Comparison of ENCODE assay signal across 8 mouse cellular contexts in the genomic region with DNA sequence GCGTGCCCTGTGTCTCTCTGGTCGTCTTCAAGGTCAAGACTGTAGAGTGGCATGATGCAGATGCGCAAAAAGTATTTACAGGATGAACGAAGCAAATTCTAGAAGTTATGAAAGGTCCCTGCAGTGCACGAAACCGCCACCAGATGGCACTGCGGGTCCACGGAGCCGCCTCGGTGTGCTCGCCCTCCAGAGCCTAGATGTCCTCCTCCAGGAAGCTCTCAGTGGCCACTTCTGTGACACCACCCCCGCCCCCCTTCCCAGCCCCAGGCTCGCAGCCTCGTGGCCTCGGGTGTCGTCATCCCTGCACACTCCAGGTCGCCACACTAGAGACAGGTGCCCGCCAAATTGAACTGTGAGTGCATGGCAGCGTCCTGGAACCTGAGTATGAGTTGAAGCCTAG. TPM values are rescaled to one million over a fixed set of nuclear protein-coding genes. Genes with fewer than 3 reads are reported as not detected.
A peak's percentile ranks its signal among the peaks of the same experiment; 100 is the strongest.
DNase-seq lines count a peak whose midpoint lies in the region; ATAC-seq lines count a peak whose summit lies in the region.

No protein-coding gene starts in this region.

- no peaks in the 10 kb centered on the region for H3K9me3 ChIP-seq in heart, embryonic 15.5 days (replicated peaks)
- H3K9me3 ChIP-seq in liver, embryonic 16.5 days (replicated peaks; ENCODE audit: control insufficient read depth, low read length): peaks cover 7% of the 10 kb centered on the region
- 0 out of 2 replicates have a peak, but pooled peaks cover 7% of the 10 kb centered on the region for H3K9me3 ChIP-seq in neural tube, embryonic 12.5 days

- peaks cover 28% of the 10 kb centered on the region for H3K4me1 ChIP-seq in heart, embryonic 15.5 days (replicated peaks)
- H3K4me1 ChIP-seq in liver, embryonic 16.5 days (ENCODE audit: control insufficient read depth, low read depth, low read length): peaks cover 10% of the 10 kb centered on the region
- peaks cover 12% of the 10 kb centered on the region for H3K4me1 ChIP-seq in neural tube, embryonic 12.5 days

- H3K4me3 ChIP-seq in heart, embryonic 15.5 days: no peak overlapping the region
- H3K4me3 ChIP-seq in liver, embryonic 16.5 days (ENCODE audit: low read depth, low read length): no peak overlapping the region
- H3K4me3 ChIP-seq in neural tube, embryonic 12.5 days: no peak overlapping the region

- peak; percentile 92 for DNase-seq in CD4-positive, CD25-positive, alpha-beta regulatory T cell, adult 2 months (ENCODE audit: low read depth, low spot score)
- peak; percentile 55 for DNase-seq in c-Kit-negative CD71-positive TER-119-positive erythroid progenitor cells, embryonic 14.5 days (ENCODE audit: low read depth, low spot score)
- DNase-seq in fibroblast of lung, adult 2 months (ENCODE audit: low read depth): peak; percentile 36
- DNase-seq in kidney, postnatal 10 days: peak; percentile 90
- DNase-seq in testis, postnatal 14 days (ENCODE audit: low spot score): peak; percentile 66

- peaks cover 30% of the 10 kb centered on the region for H3K27me3 ChIP-seq in heart, embryonic 15.5 days
- peaks cover 37% of the 10 kb centered on the region for H3K27me3 ChIP-seq in liver, embryonic 16.5 days (ENCODE audit: control insufficient read depth, insufficient read depth, low read depth, low read length)
- H3K27me3 ChIP-seq in neural tube, embryonic 12.5 days (replicated peaks): peaks cover 46% of the 10 kb centered on the region

- H3K27ac ChIP-seq in heart, embryonic 15.5 days: no peak overlapping the region
- H3K27ac ChIP-seq in liver, embryonic 16.5 days (ENCODE audit: low read length): no peak overlapping the region
- no peak overlapping the region for H3K27ac ChIP-seq in neural tube, embryonic 12.5 days

- no peak for ATAC-seq in heart, embryonic 15.5 days (replicated peaks; ENCODE audit: insufficient number of reproducible peaks, insufficient read depth, low FRiP score, low read depth)
- peak; percentile 40 for ATAC-seq in liver, embryonic 16.5 days (ENCODE audit: low read depth)
- ATAC-seq in neural tube, embryonic 12.5 days (ENCODE audit: low FRiP score, low read depth): peak; percentile 74

- H3K4me2 ChIP-seq in heart, embryonic 15.5 days: peak overlapping the region; percentile 39
- no peak overlapping the region for H3K4me2 ChIP-seq in liver, embryonic 16.5 days (ENCODE audit: low read depth, low read length)
- peak overlapping the region; percentile 38 for H3K4me2 ChIP-seq in neural tube, embryonic 12.5 days (replicated peaks)

- WGBS in heart, embryonic 15.5 days: 4% methylated on average over 19 of the region's 19 CpGs
- WGBS in liver, embryonic 16.5 days (ENCODE audit: insufficient replicate concordance): 3% methylated on average over 19 of the region's 19 CpGs
- WGBS in neural tube, embryonic 12.5 days: 4% methylated on average over 19 of the region's 19 CpGs

- H3K36me3 ChIP-seq in heart, embryonic 15.5 days: no peaks in the 10 kb centered on the region
- H3K36me3 ChIP-seq in liver, embryonic 16.5 days (ENCODE audit: control insufficient read depth, insufficient read depth): no peaks in the 10 kb centered on the region
- H3K36me3 ChIP-seq in neural tube, embryonic 12.5 days: no peaks in the 10 kb centered on the region

- no peak overlapping the region for H3K9ac ChIP-seq in heart, embryonic 15.5 days
- no peak overlapping the region for H3K9ac ChIP-seq in liver, embryonic 16.5 days (ENCODE audit: low read depth, low read length)
- H3K9ac ChIP-seq in neural tube, embryonic 12.5 days: no peak overlapping the region

RNA-seq across cellular contexts. Expression of a gene that starts 0.8 kb away (rescaled TPM):
- polyA plus RNA-seq in heart, embryonic 15.5 days (2015; fragmentation: Nextera tagmentation; extraction: Ambion mirVana): 1,612 and 2,052 TPM in 2 replicates
- 27.9 and 65.4 TPM in 2 replicates for polyA plus RNA-seq in liver, embryonic 16.5 days (2015; fragmentation: Nextera tagmentation; extraction: Ambion mirVana)
- polyA plus RNA-seq in neural tube, embryonic 12.5 days (2016; fragmentation: Nextera tagmentation; extraction: Ambion mirVana): 0.20 and 0.35 TPM in 2 replicates

RNA-seq across cellular contexts. Expression of a gene that starts 1.5 kb away (rescaled TPM):
- polyA plus RNA-seq in heart, embryonic 15.5 days (2015; fragmentation: Nextera tagmentation; extraction: Ambion mirVana): 3.0 and 4.3 TPM in 2 replicates
- polyA plus RNA-seq in liver, embryonic 16.5 days (2015; fragmentation: Nextera tagmentation; extraction: Ambion mirVana): 0.34 and 0.51 TPM in 2 replicates
- 3.9 and 6.4 TPM in 2 replicates for polyA plus RNA-seq in neural tube, embryonic 12.5 days (2016; fragmentation: Nextera tagmentation; extraction: Ambion mirVana)

RNA-seq across cellular contexts. Expression of a gene that starts 23.6 kb away (rescaled TPM):
- polyA plus RNA-seq in heart, embryonic 15.5 days (2015; fragmentation: Nextera tagmentation; extraction: Ambion mirVana): 8.9 and 11.3 TPM in 2 replicates
- polyA plus RNA-seq in liver, embryonic 16.5 days (2015; fragmentation: Nextera tagmentation; extraction: Ambion mirVana): 5.9 and 6.2 TPM in 2 replicates
- 24.0 and 27.5 TPM in 2 replicates for polyA plus RNA-seq in neural tube, embryonic 12.5 days (2016; fragmentation: Nextera tagmentation; extraction: Ambion mirVana)

RNA-seq across cellular contexts. Expression of a gene that starts 45.9 kb away (rescaled TPM):
- 13.5 and 14.4 TPM in 2 replicates for polyA plus RNA-seq in heart, embryonic 15.5 days (2015; fragmentation: Nextera tagmentation; extraction: Ambion mirVana)
- 0.57 and 0.85 TPM in 2 replicates for polyA plus RNA-seq in liver, embryonic 16.5 days (2015; fragmentation: Nextera tagmentation; extraction: Ambion mirVana)
- 3.1 and 3.2 TPM in 2 replicates for polyA plus RNA-seq in neural tube, embryonic 12.5 days (2016; fragmentation: Nextera tagmentation; extraction: Ambion mirVana)

RNA-seq across cellular contexts. Expression of a gene that starts 46.1 kb away (rescaled TPM):
- 13.6 and 15.5 TPM in 2 replicates for polyA plus RNA-seq in heart, embryonic 15.5 days (2015; fragmentation: Nextera tagmentation; extraction: Ambion mirVana)
- 6.8 TPM in 2 replicates for polyA plus RNA-seq in liver, embryonic 16.5 days (2015; fragmentation: Nextera tagmentation; extraction: Ambion mirVana)
- 18.2 and 19.8 TPM in 2 replicates for polyA plus RNA-seq in neural tube, embryonic 12.5 days (2016; fragmentation: Nextera tagmentation; extraction: Ambion mirVana)

Comparison
In these comparisons a context has a peak if more than half of its experiments do, and no peak if none do; other contexts are left out.
1. DNase-seq: peak in every context shown above with its lines; median percentile 92 in CD4-positive, CD25-positive, alpha-beta regulatory T cell, adult 2 months; 90 in kidney, postnatal 10 days; 66 in testis, postnatal 14 days; 55 in c-Kit-negative CD71-positive TER-119-positive erythroid progenitor cells, embryonic 14.5 days; 36 in fibroblast of lung, adult 2 months.
2. RNA of a gene that starts 0.8 kb away (polyA plus RNA-seq): 1,612 to 2,052 TPM in heart, embryonic 15.5 days and 27.9 to 65.4 TPM in liver, embryonic 16.5 days; 0.20 to 0.35 TPM in neural tube, embryonic 12.5 days; every median in the first group is over 10 times any median in the second.